Mouse (Mus musculus): ENCODE measurements around the gene Mt3.

DNA sequence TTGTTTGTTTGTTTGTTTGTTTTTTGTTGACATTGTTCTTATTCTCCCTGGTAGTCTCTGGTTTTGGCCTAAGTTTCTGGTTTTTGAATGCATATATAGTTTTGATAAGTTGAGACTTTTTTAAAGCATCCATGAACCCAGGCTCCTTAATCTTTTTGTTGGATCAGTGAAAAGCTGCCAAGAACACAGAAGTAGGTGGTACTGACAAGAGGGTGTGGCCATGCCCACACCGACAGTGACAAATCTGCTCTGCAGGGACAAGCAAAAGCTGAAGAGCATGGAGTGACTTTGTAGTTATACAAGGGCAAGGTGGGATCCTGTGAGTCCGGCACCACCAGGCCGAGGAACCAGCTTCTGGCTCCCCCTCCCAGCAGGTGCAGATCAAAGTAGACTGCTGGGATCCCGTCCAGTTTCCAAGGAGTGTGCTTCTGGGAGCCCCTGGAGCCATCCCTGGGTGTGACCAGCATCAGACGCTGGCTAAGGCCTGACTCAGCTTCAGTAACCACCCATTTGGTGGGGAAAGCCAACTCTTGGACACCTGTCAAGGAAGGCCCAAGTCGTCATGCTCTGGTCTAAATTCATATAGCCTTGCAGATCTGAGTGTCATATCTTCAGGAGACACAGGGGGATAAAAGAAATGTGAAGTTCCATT, 41.8 kb upstream of the Mt3 start:
- TF ChIP-seq GATA1 (IDR thresholded peaks at IDR 0.05; ENCODE audit: borderline replicate concordance, low read length) (no peak), FLI1 (IDR thresholded peaks at IDR 0.05; ENCODE audit: low read length) (no peak)
